Mouse (Mus musculus) adrenal gland, adult (tissue): ENCODE measurements around the gene Kyat1.
"Not testable (repeated sequence)": the region's sequence is repeated elsewhere in the genome, so short reads cannot be mapped to it uniquely, and the experiment has no call there.

Experiments
- DNase-seq, 2 experiments: peaks; one replicate each; pipeline ENCODE4 v3.0.0; 2022 to 2023; ENCODE audit warnings: low spot score in 1 of 2; ENCODE audit not compliant: inconsistent age in 2 of 2

The Kyat1 gene

GRCm38 (mm10) chr2:30215493-30215892, 9.8 kb upstream of the Kyat1 start:
- DNase-seq = peak in 1 of 2 experiments; percentile 15

- DNase-seq = no peak
These were observed 9.1 kb upstream of the Kyat1 start for GRCm38 (mm10) chr2:30214745-30215144.

GRCm38 (mm10) chr2:30212951-30213350, 7.3 kb upstream of the Kyat1 start:
- peak in 1 of 2 experiments; percentile 53 for DNase-seq

- DNase-seq = no peak
These were observed 6.5 kb upstream of the Kyat1 start for GRCm38 (mm10) chr2:30212169-30212545.

- DNase-seq = no peak
These were observed 5.9 kb upstream of the Kyat1 start for GRCm38 (mm10) chr2:30211408-30212168.

GRCm38 (mm10) chr2:30207886-30208285, 2.2 kb upstream of the Kyat1 start:
- DNase-seq = no peak

- no peak for DNase-seq
These were observed 1.8 kb upstream of the Kyat1 start for GRCm38 (mm10) chr2:30207401-30207800.

- DNase-seq = no peak
These were observed 405 bp downstream of the Kyat1 start for GRCm38 (mm10) chr2:30205255-30205628.

- peak in 1 of 2 experiments; percentile 68 for DNase-seq
These were observed 2.2 kb downstream of the Kyat1 start for GRCm38 (mm10) chr2:30203439-30203838.

GRCm38 (mm10) chr2:30200388-30200925, 5.2 kb downstream of the Kyat1 start:
- no peak for DNase-seq

- peak in 1 of 2 experiments; percentile 87 for DNase-seq
These were observed 5.7 kb downstream of the Kyat1 start for GRCm38 (mm10) chr2:30199984-30200383.

GRCm38 (mm10) chr2:30198021-30198420, 7.6 kb downstream of the Kyat1 start:
- no peak for DNase-seq

GRCm38 (mm10) chr2:30194656-30195055, 11.0 kb downstream of the Kyat1 start:
- no peak for DNase-seq

GRCm38 (mm10) chr2:30191790-30192580, 13.7 kb downstream of the Kyat1 start:
- no peak for DNase-seq

GRCm38 (mm10) chr2:30185681-30186080, 20.0 kb downstream of the Kyat1 start:
- DNase-seq = no peak

- no peak for DNase-seq
These were observed 20.4 kb downstream of the Kyat1 start for GRCm38 (mm10) chr2:30185276-30185675.

GRCm38 (mm10) chr2:30183721-30184120, 21.9 kb downstream of the Kyat1 start:
- DNase-seq = no peak

GRCm38 (mm10) chr2:30182424-30182823, 23.2 kb downstream of the Kyat1 start:
- DNase-seq = no peak

- not testable (repeated sequence) for DNase-seq
These were observed 26.9 kb downstream of the Kyat1 start for GRCm38 (mm10) chr2:30178711-30179110.

- DNase-seq = peak; percentile 96 to 97
These were observed 27.7 kb downstream of the Kyat1 start, which contains the start of gene Spout1 for GRCm38 (mm10) chr2:30177700-30178675. Gene Spout1, minus strand, starts transcription at chr2:30178459.

- DNase-seq = no peak
These were observed 29.1 kb downstream of the Kyat1 start for GRCm38 (mm10) chr2:30176561-30176960.
